Mouse (Mus musculus): ENCODE data around the gene Cptp.
A peak's percentile ranks its signal among the peaks of the same experiment; 100 is the strongest.

The Cptp gene

GRCm38 (mm10) chr4:155886330-155886729 lies 17.1 kb upstream of the Cptp start:
- no peak for DNase-seq

- DNase-seq, result no peak
Observed at GRCm38 (mm10) chr4:155883587-155883986, 14.3 kb upstream of the Cptp start.

GRCm38 (mm10) chr4:155871404-155871803 lies 2.2 kb upstream of the Cptp start:
- no peak for DNase-seq

- DNase-seq, result peak; percentile 38
Observed at GRCm38 (mm10) chr4:155868614-155869298, 484 bp downstream of the Cptp start.

GRCm38 (mm10) chr4:155863001-155863400 lies 6.2 kb downstream of the Cptp start, which contains the start of gene Tas1r3:
Gene Tas1r3 (minus strand): TSS chr4:155863362.
- DNase-seq, result no peak

- DNase-seq, result no peak
Observed at GRCm38 (mm10) chr4:155861787-155862186, 7.5 kb downstream of the Cptp start.

- DNase-seq, result no peak
Observed at GRCm38 (mm10) chr4:155859318-155859717, 9.9 kb downstream of the Cptp start.

GRCm38 (mm10) chr4:155856881-155857280 lies 12.4 kb downstream of the Cptp start:
- DNase-seq, result no peak

GRCm38 (mm10) chr4:155856071-155856470 lies 13.2 kb downstream of the Cptp start:
- DNase-seq, result no peak

GRCm38 (mm10) chr4:155854991-155855390 lies 14.2 kb downstream of the Cptp start:
- no peak for DNase-seq

- DNase-seq, result no peak
Observed at GRCm38 (mm10) chr4:155853421-155853820, 15.8 kb downstream of the Cptp start.

GRCm38 (mm10) chr4:155851951-155852411 lies 17.3 kb downstream of the Cptp start:
- DNase-seq, result no peak

GRCm38 (mm10) chr4:155851368-155851767 lies 17.9 kb downstream of the Cptp start:
- no peak for DNase-seq

GRCm38 (mm10) chr4:155849792-155850451 lies 19.3 kb downstream of the Cptp start:
- no peak for DNase-seq

GRCm38 (mm10) chr4:155849391-155849790 lies 19.8 kb downstream of the Cptp start:
- no peak for DNase-seq

GRCm38 (mm10) chr4:155848434-155849095 lies 20.7 kb downstream of the Cptp start:
- DNase-seq, result no peak

GRCm38 (mm10) chr4:155847591-155848352 lies 21.5 kb downstream of the Cptp start:
- peak; percentile 47 for DNase-seq

GRCm38 (mm10) chr4:155846871-155847578 lies 22.2 kb downstream of the Cptp start, which contains the start of gene Dvl1:
Gene Dvl1 (plus strand): TSS chr4:155847402.
- DNase-seq, result peak; percentile 90

GRCm38 (mm10) chr4:155843231-155843630 lies 26.0 kb downstream of the Cptp start:
- no peak for DNase-seq

GRCm38 (mm10) chr4:155841651-155842270 lies 27.5 kb downstream of the Cptp start:
- DNase-seq, result no peak

GRCm38 (mm10) chr4:155841003-155841454 lies 28.2 kb downstream of the Cptp start:
- DNase-seq, result peak; percentile 85

All from lung, postnatal 36 days (tissue).